In genomic region chr6:89615373-89615755, GRCm38 (mm10) we compare ENCODE assay signal across 18 mouse cellular contexts. TPM values are rescaled to one million over a fixed set of nuclear protein-coding genes. Genes with fewer than 3 reads are reported as not detected.
DNase-seq lines count a peak whose midpoint lies in the region; ATAC-seq and TF ChIP-seq lines count a peak whose summit lies in the region.
"Had no signal": no experiment of that assay in that cellular context is flagged by ENCODE, and none has a peak within 500 bp of the region (broad histone marks: within the 10 kb centered on the region; RNA-seq: fewer than 3 reads in every experiment).

No protein-coding gene starts in this region.

- TF ChIP-seq CTCF in brain, embryonic 14.5 days (IDR thresholded peaks at IDR 0.05; ENCODE audit: borderline replicate concordance, extremely low read depth, insufficient read depth, insufficient read length), result no peak

- peaks cover 30% of the 10 kb centered on the region for H3K4me1 ChIP-seq in hindbrain, embryonic 13.5 days (replicated peaks)
- H3K4me1 ChIP-seq: liver, embryonic 12.5 days had no signal

- no peak for ATAC-seq in hindbrain, embryonic 13.5 days (ENCODE audit: low FRiP score)
- ATAC-seq: liver, embryonic 12.5 days; lung, postnatal 0 days had no signal

- H3K27me3 ChIP-seq in hindbrain, embryonic 13.5 days, result no peaks in the 10 kb centered on the region
- H3K27me3 ChIP-seq: liver, embryonic 12.5 days; neural tube, embryonic 12.5 days had no signal

- no peak for TF ChIP-seq POLR2A in brain, embryonic 14.5 days (IDR thresholded peaks at IDR 0.05; ENCODE audit: borderline replicate concordance, extremely low read depth, insufficient read depth, insufficient read length, poor library complexity, severe bottlenecking)

- no peak overlapping the region for H3K9ac ChIP-seq in hindbrain, embryonic 13.5 days
- H3K9ac ChIP-seq: liver, embryonic 12.5 days; neural tube, embryonic 12.5 days had no signal

- peak overlapping the region; percentile 96; the same call in 1 of the 2 replicates for H3K27ac ChIP-seq in hindbrain, embryonic 13.5 days
- H3K27ac ChIP-seq: liver, embryonic 12.5 days; neural tube, embryonic 12.5 days had no signal

- H3K4me3 ChIP-seq in hindbrain, embryonic 13.5 days, result no peak overlapping the region
- H3K4me3 ChIP-seq: liver, embryonic 12.5 days; megakaryocyte, embryonic 14.5 days; neural tube, embryonic 12.5 days had no signal

- no peak overlapping the region for H3K4me2 ChIP-seq in hindbrain, embryonic 13.5 days
- H3K4me2 ChIP-seq: heart, embryonic 11.5 days; liver, embryonic 12.5 days; neural tube, embryonic 12.5 days had no signal

- H3K36me3 ChIP-seq in hindbrain, embryonic 13.5 days, result no peaks in the 10 kb centered on the region
- H3K36me3 ChIP-seq: liver, embryonic 12.5 days; neural tube, embryonic 12.5 days had no signal

- peak; percentile 70 for DNase-seq in heart, adult 11 months
- no peak for DNase-seq in heart, adult 9 months (ENCODE audit: low spot score in 2 of 2)
- DNase-seq in brain, embryonic 14.5 days (ENCODE audit: low read depth), result peak; percentile 75
- DNase-seq in kidney, postnatal 25 days, result peak; percentile 27 to 65
- DNase-seq in cerebellum, adult 9-11 months, result no peak
- no peak for DNase-seq in testis, postnatal 10 days (ENCODE audit: low spot score)
- no peak for DNase-seq in urinary bladder, adult 2 months (ENCODE audit: low spot score)
- DNase-seq: adrenal gland, adult 2 months; B cell, adult 2 months; cerebellum, adult 2 months; heart, postnatal 36 days; right cerebral cortex, postnatal 14 days had no signal

- no peaks in the 10 kb centered on the region for H3K9me3 ChIP-seq in hindbrain, embryonic 13.5 days
- H3K9me3 ChIP-seq: liver, embryonic 12.5 days; megakaryocyte, embryonic 14.5 days; neural tube, embryonic 12.5 days had no signal

- 20% methylated on average over 7 of the region's 7 CpGs for WGBS in hindbrain, embryonic 13.5 days

RNA-seq across cellular contexts. Expression of gene Chchd6, which starts 19.9 kb away (rescaled TPM):
- polyA plus RNA-seq in brain, embryonic 14.5 days (2012; rRNA removed), result 142 and 219 TPM in 2 replicates
- polyA plus RNA-seq in hindbrain, embryonic 13.5 days (2015; fragmentation: Nextera tagmentation; extraction: Ambion mirVana), result 125 and 126 TPM in 2 replicates
- polyA plus RNA-seq in urinary bladder, adult 2 months (2012; rRNA removed), result 32.2 and 38.0 TPM in 2 replicates

RNA-seq across cellular contexts. Expression of gene Txnrd3, which starts 28.4 kb away (rescaled TPM):
- 9.6 and 11.0 TPM in 2 replicates for polyA plus RNA-seq in brain, embryonic 14.5 days (2012; rRNA removed)
- 12.8 and 13.8 TPM in 2 replicates for polyA plus RNA-seq in hindbrain, embryonic 13.5 days (2015; fragmentation: Nextera tagmentation; extraction: Ambion mirVana)
- polyA plus RNA-seq in urinary bladder, adult 2 months (2012; rRNA removed), result 7.3 and 8.1 TPM in 2 replicates

Comparison
In these comparisons a context has a peak if more than half of its experiments do, and no peak if none do; other contexts are left out.
1. DNase-seq: peak in heart, adult 11 months (single experiment), brain, embryonic 14.5 days (single experiment) and kidney, postnatal 25 days (2 of 2); none in heart, adult 9 months (0 of 2), cerebellum, adult 9-11 months (single experiment), testis, postnatal 10 days (single experiment) and urinary bladder, adult 2 months (single experiment).